Mouse (Mus musculus) hindbrain, embryonic 13.5 days (tissue): ENCODE results near the gene Zfp775. TPM values are rescaled to one million over a fixed set of nuclear protein-coding genes. Genes with fewer than 3 reads are reported as not detected.
A peak's percentile ranks its signal among the peaks of the same experiment; 100 is the strongest.

Experiments used
- ATAC-seq: fragments of 200-750 bp; cut with Nextera tagmentation; 2 replicates; pipeline ENCODE4 v1.8.0; 2017; ENCODE audit warnings: moderate TSS enrichment; ENCODE audit not compliant: low FRiP score
- H3K27ac ChIP-seq: fragments of 300-500 bp; sonication (generic); 2 replicates; pipeline ENCODE4 v1.5.1; 2015; ENCODE audit warnings: inconsistent platforms, mild to moderate bottlenecking, moderate library complexity
- H3K27me3 ChIP-seq: fragments of 300-500 bp; sonication (generic); 2 replicates; pipeline ENCODE4 v1.6.1; 2015; ENCODE audit warnings: mild to moderate bottlenecking, inconsistent platforms
- H3K36me3 ChIP-seq: fragments of 300-500 bp; sonication (generic); 2 replicates; pipeline ENCODE4 v1.6.1; 2015; ENCODE audit warnings: mild to moderate bottlenecking, inconsistent platforms
- H3K4me1 ChIP-seq: fragments of 300-500 bp; sonication (generic); replicated peaks from 2 replicates; pipeline ENCODE4 v1.6.1; 2015; ENCODE audit warnings: inconsistent platforms
- H3K4me2 ChIP-seq: fragments of 300-500 bp; sonication (generic); 2 replicates; pipeline ENCODE4 v1.6.1; 2015; ENCODE audit warnings: inconsistent platforms, mild to moderate bottlenecking, moderate library complexity
- H3K4me3 ChIP-seq: fragments of 300-500 bp; sonication (generic); 2 replicates; pipeline ENCODE4 v1.5.1; 2015; ENCODE audit warnings: mild to moderate bottlenecking, inconsistent platforms
- H3K9ac ChIP-seq: fragments of 300-500 bp; sonication (generic); 2 replicates; pipeline ENCODE4 v1.6.1; 2015; ENCODE audit warnings: mild to moderate bottlenecking, inconsistent platforms
- H3K9me3 ChIP-seq: fragments of 300-500 bp; sonication (generic); 2 replicates; pipeline ENCODE4 v1.6.1; 2016; ENCODE audit warnings: inconsistent platforms
- WGBS: fragments of 180-500 bp; shearing (Covaris S2); methylation state at CpG from one replicate; pipeline ENCODE4 v1.1.7; 2015; 5-methylcytosine and 5-hydroxymethylcytosine counted together
- polyA plus RNA-seq: library from polyadenylated mRNA; unstranded; fragments of >200 nt; fragmentation: Nextera tagmentation; extraction: Ambion mirVana; gene quantifications from 2 replicates; pipeline ENCODE4 v1.2.1, GENCODE M21; 2015

Gene Zfp775
- 14.7 and 15.0 TPM in 2 replicates for polyA plus RNA-seq

DNA sequence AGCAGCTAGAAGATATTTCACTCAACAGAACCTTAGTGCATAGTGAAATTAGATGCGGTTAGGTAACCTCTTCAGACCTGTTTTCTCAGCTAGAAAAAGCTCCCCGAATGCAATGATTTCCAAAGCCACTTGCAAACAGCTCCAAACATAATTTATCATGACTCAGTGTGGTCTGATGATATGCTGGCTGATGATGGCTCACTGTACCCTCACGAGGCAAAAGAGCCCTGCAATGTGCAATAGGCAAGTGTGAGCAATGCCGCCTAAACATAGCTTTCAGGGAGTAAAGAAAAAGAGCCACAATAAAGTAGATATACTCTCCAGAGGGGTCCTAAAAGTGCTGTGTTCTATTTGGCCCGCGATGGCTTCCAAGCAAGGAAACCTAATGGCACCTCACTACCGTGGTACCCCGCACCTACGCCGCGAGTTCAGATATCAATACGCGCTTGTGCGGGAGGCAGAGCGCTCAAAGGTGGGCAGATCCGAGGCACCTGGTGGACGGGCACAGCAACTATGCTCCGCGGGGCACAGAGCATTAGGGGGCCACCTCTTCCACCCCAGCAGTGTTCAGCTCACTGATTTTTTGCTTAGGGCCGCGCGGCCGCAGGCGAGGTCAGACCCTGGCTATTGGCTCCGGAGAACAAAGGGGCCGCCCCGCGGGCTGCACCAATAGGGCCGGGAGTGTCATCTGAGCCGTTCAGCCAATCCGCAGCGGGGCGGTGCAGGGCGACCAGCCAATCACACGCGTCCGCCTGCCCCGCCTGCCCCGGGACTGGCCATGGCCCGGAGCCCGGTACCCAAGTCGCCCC is at the start of gene Zfp775:
TSS of gene Zfp775 (plus strand) at position 793 of the 809 bp plus-strand sequence.
- Histone ChIP-seq H3K27me3 (no peaks in the 10 kb centered on the region), H3K36me3 (peaks cover 43% of the 10 kb centered on the region), H3K27ac (peak within 1 kb of the TSS; percentile 94), H3K9ac (peak within 1 kb of the TSS; percentile 88), H3K9me3 (peaks cover 16% of the 10 kb centered on the region), H3K4me2 (peak within 1 kb of the TSS; percentile 80), H3K4me1 (peaks cover 22% of the 10 kb centered on the region), H3K4me3 (peak within 1 kb of the TSS; percentile 68)
- 5% methylated on average over 42 of the region's 42 CpGs for WGBS
- peak; percentile 99 for ATAC-seq

GRCm38 (mm10) chr6:48552918-48553317 is 48.9 kb upstream of the Zfp775 start:
- WGBS, result 65% methylated on average over 4 of the region's 4 CpGs
- peaks cover 20% of the 10 kb centered on the region for H3K4me1 ChIP-seq
- peaks cover 4% of the 10 kb centered on the region; the same call in 1 of the 2 replicates for H3K27me3 ChIP-seq
- no peak overlapping the region for H3K4me3 ChIP-seq
- H3K36me3 ChIP-seq, result peaks cover 14% of the 10 kb centered on the region
- H3K9me3 ChIP-seq, result no peaks in the 10 kb centered on the region
- no peak overlapping the region for H3K9ac ChIP-seq
- no peak overlapping the region; the same call in 1 of the 2 replicates for H3K27ac ChIP-seq
- no peak overlapping the region for H3K4me2 ChIP-seq
- ATAC-seq, result no peak

GRCm38 (mm10) chr6:48553819-48554218 is 48.0 kb upstream of the Zfp775 start:
- Histone ChIP-seq H3K4me3 (peak overlapping the region; percentile 45), H3K27ac (peak overlapping the region; percentile 93), H3K4me1 (peaks cover 24% of the 10 kb centered on the region), H3K4me2 (peak overlapping the region; percentile 53), H3K27me3 (peaks cover 4% of the 10 kb centered on the region; the same call in 1 of the 2 replicates), H3K9ac (peak overlapping the region; percentile 67), H3K36me3 (peaks cover 20% of the 10 kb centered on the region), H3K9me3 (no peaks in the 10 kb centered on the region)
- peak; percentile 4; the same call in 1 of the 2 replicates for ATAC-seq
- 80% methylated on average over 4 of the region's 4 CpGs for WGBS

- no peaks in the 10 kb centered on the region for H3K9me3 ChIP-seq
- H3K9ac ChIP-seq, result peak within 1 kb of the TSS; percentile 67
- peak; percentile 94 for ATAC-seq
- H3K36me3 ChIP-seq, result peaks cover 26% of the 10 kb centered on the region
- peak within 1 kb of the TSS; percentile 45 for H3K4me3 ChIP-seq
- H3K4me2 ChIP-seq, result peak within 1 kb of the TSS; percentile 53
- H3K27me3 ChIP-seq, result peaks cover 4% of the 10 kb centered on the region; the same call in 1 of the 2 replicates
- under 1% methylated on average over 39 of the region's 39 CpGs for WGBS
- peak within 1 kb of the TSS; percentile 93 for H3K27ac ChIP-seq
- H3K4me1 ChIP-seq, result peaks cover 24% of the 10 kb centered on the region
These were observed 47.4 kb upstream of the Zfp775 start, which contains the start of gene Lrrc61 for GRCm38 (mm10) chr6:48554280-48555103. Gene Lrrc61 (plus strand): TSS chr6:48554796.

GRCm38 (mm10) chr6:48555104-48555890 is 46.6 kb upstream of the Zfp775 start:
- H3K9ac ChIP-seq, result peak overlapping the region; percentile 67
- H3K4me2 ChIP-seq, result peak overlapping the region; percentile 53
- WGBS, result 32% methylated on average over 13 of the region's 14 CpGs
- peaks cover 24% of the 10 kb centered on the region for H3K4me1 ChIP-seq
- ATAC-seq, result peak; percentile 88
- H3K27me3 ChIP-seq, result peaks cover 4% of the 10 kb centered on the region; the same call in 1 of the 2 replicates
- H3K27ac ChIP-seq, result peak overlapping the region; percentile 93
- no peaks in the 10 kb centered on the region for H3K9me3 ChIP-seq
- H3K4me3 ChIP-seq, result peak overlapping the region; percentile 45
- peaks cover 34% of the 10 kb centered on the region for H3K36me3 ChIP-seq

DNA sequence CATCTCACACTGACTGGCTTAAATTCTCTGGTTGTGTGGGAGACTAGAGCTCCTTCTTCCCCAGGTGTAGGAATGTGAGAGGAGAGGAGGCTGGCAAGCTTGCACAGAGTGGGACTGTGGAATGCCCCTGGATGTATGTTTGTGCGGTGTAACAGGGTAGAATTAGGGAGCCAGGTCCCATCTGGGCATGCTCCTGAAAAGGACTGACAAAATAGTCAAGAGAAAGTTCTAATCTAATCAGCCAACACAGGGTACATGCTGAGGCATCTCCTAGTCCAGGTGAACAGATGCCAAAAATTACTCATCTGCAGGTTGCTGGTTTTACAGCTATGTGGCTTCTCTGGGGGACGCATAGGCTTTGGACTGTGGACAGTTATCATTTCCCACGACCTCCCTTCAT is 45.9 kb upstream of the Zfp775 start:
- no peak for ATAC-seq
- peaks cover 4% of the 10 kb centered on the region; the same call in 1 of the 2 replicates for H3K27me3 ChIP-seq

DNA sequence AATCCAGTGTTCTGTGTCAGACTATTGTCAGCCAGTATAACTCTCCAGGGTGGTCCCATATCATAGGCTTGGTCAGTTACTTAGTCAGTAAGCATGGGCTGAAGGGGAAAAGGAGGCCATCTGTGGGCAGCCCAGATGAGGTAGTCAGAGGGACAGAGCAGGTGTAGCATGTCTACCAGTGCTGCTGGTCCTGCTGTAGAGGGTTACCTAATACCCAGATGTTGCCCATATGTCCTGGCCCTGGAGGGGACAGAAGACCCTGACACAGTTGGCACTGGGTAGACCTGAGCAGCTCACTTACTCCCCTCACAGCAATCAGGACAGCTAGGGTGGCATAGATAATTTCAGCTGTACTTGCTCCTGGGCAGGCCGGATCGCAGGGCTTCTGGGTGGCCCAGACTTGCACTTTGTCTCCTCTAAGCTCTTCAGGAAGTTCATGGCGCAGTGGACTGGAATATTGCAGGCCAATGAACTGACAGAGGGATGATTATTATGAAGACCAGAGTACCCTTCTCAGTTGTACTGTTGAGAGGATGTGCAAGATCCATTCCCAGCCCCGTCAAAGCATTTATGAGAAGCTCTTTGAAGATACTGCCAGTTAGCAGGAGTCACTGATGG is 36.1 kb upstream of the Zfp775 start:
- no peak for ATAC-seq
- no peak overlapping the region for H3K27ac ChIP-seq

More for the DNA sequence above, 45.9 kb upstream of the Zfp775 start:
- Histone ChIP-seq H3K36me3 (peaks cover 38% of the 10 kb centered on the region), H3K4me2 (peak overlapping the region; percentile 53), H3K9ac (peak overlapping the region; percentile 67), H3K9me3 (no peaks in the 10 kb centered on the region), H3K27ac (no peak overlapping the region), H3K4me3 (peak overlapping the region; percentile 45; the same call in 1 of the 2 replicates), H3K4me1 (peaks cover 24% of the 10 kb centered on the region)
- 94% methylated on average over 3 of the region's 3 CpGs for WGBS

DNA sequence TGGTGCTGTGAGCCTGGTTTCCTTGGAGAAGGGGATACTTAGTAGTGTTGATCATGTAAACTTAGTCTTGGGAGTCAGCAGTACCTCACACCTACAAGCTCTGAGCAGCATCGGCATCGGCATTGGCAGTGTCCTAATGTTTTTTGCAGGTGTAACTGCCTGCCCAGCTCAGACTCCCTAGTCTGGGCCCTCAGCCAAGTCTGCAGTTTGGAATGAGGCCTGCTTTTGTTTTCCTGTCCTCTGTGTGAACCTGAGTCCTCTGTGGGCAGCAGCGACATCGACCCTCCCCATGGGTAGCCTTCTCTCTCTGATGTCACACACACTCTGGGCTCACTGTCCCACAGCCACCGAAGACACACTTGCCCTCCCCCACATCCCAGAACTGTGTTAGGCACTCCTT is 35.6 kb upstream of the Zfp775 start:
- WGBS, result 60% methylated on average over 5 of the region's 5 CpGs
- Histone ChIP-seq H3K4me2 (no peak overlapping the region), H3K36me3 (peaks cover 65% of the 10 kb centered on the region), H3K4me1 (peaks cover 20% of the 10 kb centered on the region; the same call in 1 of the 2 replicates), H3K9ac (no peak overlapping the region), H3K27me3 (no peaks in the 10 kb centered on the region), H3K9me3 (no peaks in the 10 kb centered on the region), H3K27ac (no peak overlapping the region), H3K4me3 (no peak overlapping the region)
- ATAC-seq, result no peak

More for the DNA sequence above, 36.1 kb upstream of the Zfp775 start:
- H3K9ac ChIP-seq, result no peak overlapping the region
- 86% methylated on average over 4 of the region's 4 CpGs for WGBS
- H3K27me3 ChIP-seq, result no peaks in the 10 kb centered on the region
- no peak overlapping the region for H3K4me2 ChIP-seq
- H3K9me3 ChIP-seq, result no peaks in the 10 kb centered on the region
- peaks cover 69% of the 10 kb centered on the region for H3K36me3 ChIP-seq
- H3K4me3 ChIP-seq, result no peak overlapping the region
- H3K4me1 ChIP-seq, result peaks cover 20% of the 10 kb centered on the region; the same call in 1 of the 2 replicates

DNA sequence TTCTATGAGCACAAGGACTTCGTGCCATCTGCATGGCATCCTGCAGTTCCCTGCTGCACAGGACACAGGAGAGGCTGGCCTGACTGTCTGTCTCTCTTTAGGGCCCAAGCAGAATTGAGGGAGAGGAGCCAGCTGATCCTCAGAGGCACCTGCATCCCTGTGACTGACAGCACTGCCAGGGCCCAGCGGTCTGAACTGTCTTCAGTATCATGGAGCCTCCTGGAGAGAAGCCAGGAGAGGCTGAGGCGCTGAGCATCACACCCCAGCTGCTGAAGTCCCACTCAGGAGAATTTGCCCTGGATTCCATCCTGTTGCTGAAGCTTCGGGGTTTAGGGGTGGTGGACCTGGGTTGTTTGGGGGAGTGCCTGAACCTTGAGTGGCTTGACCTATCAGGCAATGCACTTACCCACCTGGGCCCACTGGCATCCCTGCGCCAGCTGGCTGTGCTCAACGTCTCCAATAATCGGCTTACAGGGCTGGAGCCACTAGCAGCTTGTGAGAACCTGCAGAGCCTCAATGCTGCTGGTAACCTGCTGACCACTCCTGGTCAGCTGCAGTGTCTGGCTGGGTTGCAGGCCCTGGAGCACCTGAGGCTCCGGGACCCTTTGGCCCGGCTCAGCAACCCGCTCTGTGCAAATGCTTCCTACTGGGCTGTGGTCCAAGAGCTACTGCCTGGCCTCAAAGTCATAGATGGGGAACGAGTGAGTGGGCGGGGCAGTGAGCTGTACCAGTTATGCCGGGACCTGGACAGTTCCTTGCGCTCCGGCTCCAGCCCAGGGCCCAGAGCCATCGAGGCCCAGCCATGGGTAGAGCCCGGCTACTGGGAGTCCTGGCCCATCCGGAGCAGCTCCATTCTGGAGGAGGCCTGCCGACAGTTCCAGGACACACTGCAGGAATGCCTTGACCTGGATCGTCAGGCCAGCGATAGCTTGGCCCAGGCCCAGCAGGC is 33.6 kb upstream of the Zfp775 start:
- peak overlapping the region; percentile 8; the same call in 1 of the 2 replicates for H3K9ac ChIP-seq
- no peak overlapping the region for H3K27ac ChIP-seq
- H3K27me3 ChIP-seq, result no peaks in the 10 kb centered on the region
- no peak overlapping the region for H3K4me2 ChIP-seq
- no peaks in the 10 kb centered on the region for H3K9me3 ChIP-seq
- 0 out of 2 replicates have a peak, but pooled peaks have one; percentile 36 for ATAC-seq
- peaks cover 20% of the 10 kb centered on the region; the same call in 1 of the 2 replicates for H3K4me1 ChIP-seq
- peaks cover 60% of the 10 kb centered on the region for H3K36me3 ChIP-seq
- no peak overlapping the region for H3K4me3 ChIP-seq
- 84% methylated on average over 21 of the region's 21 CpGs for WGBS

DNA sequence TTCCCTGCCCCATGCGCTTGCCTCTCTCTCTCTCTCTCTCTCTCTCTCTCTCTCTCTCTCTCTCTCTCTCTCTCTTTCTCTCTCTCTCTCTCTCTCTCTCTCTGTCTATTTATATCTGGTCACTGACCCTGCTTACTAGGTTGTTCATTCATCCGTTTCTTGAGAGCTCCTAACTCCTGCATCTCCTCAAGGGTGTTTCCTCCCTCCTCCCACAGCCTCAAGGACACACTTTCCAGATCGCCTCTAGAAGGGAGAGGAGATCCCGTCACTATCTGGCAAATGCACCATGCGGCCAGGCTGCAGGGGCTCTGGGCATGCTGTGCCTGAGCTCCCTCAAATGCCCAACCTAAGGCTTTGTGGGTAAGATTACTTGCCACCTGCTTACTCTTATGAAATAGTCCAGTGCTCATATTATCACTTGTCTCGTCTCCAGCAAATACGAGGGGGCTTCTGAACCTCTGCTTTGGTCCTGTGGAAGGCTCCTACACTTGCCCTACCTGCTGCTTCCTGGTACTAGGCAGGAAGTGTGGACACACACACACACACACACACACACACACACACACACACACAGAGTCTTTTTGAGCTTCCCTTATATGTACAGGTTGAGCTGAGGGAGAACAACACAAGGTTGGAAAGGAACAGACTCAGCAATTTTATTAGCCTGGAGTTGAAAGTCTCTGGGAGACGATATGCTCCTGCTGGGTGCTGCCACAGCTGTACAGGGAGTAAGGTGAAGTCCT is 32.6 kb upstream of the Zfp775 start:
- H3K4me2 ChIP-seq, result no peak overlapping the region
- H3K4me1 ChIP-seq, result peaks cover 20% of the 10 kb centered on the region; the same call in 1 of the 2 replicates
- no peaks in the 10 kb centered on the region for H3K27me3 ChIP-seq
- WGBS, result 84% methylated on average over 8 of the region's 8 CpGs
- H3K9ac ChIP-seq, result no peak overlapping the region
- no peak overlapping the region for H3K27ac ChIP-seq
- no peak for ATAC-seq
- no peaks in the 10 kb centered on the region for H3K9me3 ChIP-seq
- H3K4me3 ChIP-seq, result no peak overlapping the region
- H3K36me3 ChIP-seq, result peaks cover 51% of the 10 kb centered on the region
